Mouse (Mus musculus) kidney, embryonic 14.5 days (tissue): ENCODE results near the gene Gm3854. TPM values are rescaled to one million over a fixed set of nuclear protein-coding genes. Genes with fewer than 3 reads are reported as not detected.

Source experiments
- polyA plus RNA-seq: library from polyadenylated mRNA; unstranded; fragments of >200 nt; fragmentation: Nextera tagmentation; extraction: Ambion mirVana; gene quantifications from 2 replicates; pipeline ENCODE4 v1.2.1, GENCODE M21; 2014

Gene Gm3854
- polyA plus RNA-seq, 1 experiment from 2014 or later: 2.6 TPM

Other genes starting within 250 kb of the Gm3854 start
- gene Zfp787, start 187.8 kb upstream of the Gm3854 start, polyA plus RNA-seq: 15.3 and 20.9 TPM in 2 replicates
- gene Zfp444, start 171.5 kb upstream of the Gm3854 start, polyA plus RNA-seq: 59.7 and 70.8 TPM in 2 replicates
- gene Galp, start 146.7 kb upstream of the Gm3854 start, polyA plus RNA-seq: not detected in 2 replicates
- not detected in 2 replicates for gene Zscan5b, start 121.5 kb upstream of the Gm3854 start, polyA plus RNA-seq
- gene Epp13, start 91.0 kb upstream of the Gm3854 start, polyA plus RNA-seq: not detected in 2 replicates
- gene Zfp667, start 57.2 kb upstream of the Gm3854 start, polyA plus RNA-seq: 4.4 and 4.8 TPM in 2 replicates
- 4.1 and 5.5 TPM in 2 replicates for gene Zfp583, start 12.5 kb upstream of the Gm3854 start, polyA plus RNA-seq
- 2.1 TPM in 2 replicates for gene Zfp78, start 19.5 kb downstream of the Gm3854 start, polyA plus RNA-seq
- 7.5 and 8.7 TPM in 2 replicates for gene Zfp28, start 39.5 kb downstream of the Gm3854 start, polyA plus RNA-seq
- not detected in 2 replicates for gene Smim17, start 55.0 kb downstream of the Gm3854 start, polyA plus RNA-seq
- not detected in 2 replicates for gene Gm20715, start 66.5 kb downstream of the Gm3854 start, polyA plus RNA-seq
- not detected in 2 replicates for gene Olfr1344, start 94.9 kb downstream of the Gm3854 start, polyA plus RNA-seq
- gene Olfr1336, start 112.4 kb downstream of the Gm3854 start, polyA plus RNA-seq: not detected in 2 replicates
- gene Olfr1346, start 123.3 kb downstream of the Gm3854 start, polyA plus RNA-seq: not detected in 2 replicates
- not detected in 2 replicates for gene Olfr5, start 143.2 kb downstream of the Gm3854 start, polyA plus RNA-seq
- not detected in 2 replicates for gene Olfr1347, start 156.0 kb downstream of the Gm3854 start, polyA plus RNA-seq
- not detected in 2 replicates for gene Olfr1348, start 165.0 kb downstream of the Gm3854 start, polyA plus RNA-seq
- gene Olfr1349, start 179.2 kb downstream of the Gm3854 start, polyA plus RNA-seq: not detected in 2 replicates
- gene Olfr1350, start 221.1 kb downstream of the Gm3854 start, polyA plus RNA-seq: not detected in 2 replicates